Mouse (Mus musculus): ENCODE measurements around the gene Rprd1b. TPM values are rescaled to one million over a fixed set of nuclear protein-coding genes. Genes with fewer than 3 reads are reported as not detected.

Rprd1b gene
- polyA plus RNA-seq, 1 experiment from 2014 or later, result 43.4 TPM

DNA sequence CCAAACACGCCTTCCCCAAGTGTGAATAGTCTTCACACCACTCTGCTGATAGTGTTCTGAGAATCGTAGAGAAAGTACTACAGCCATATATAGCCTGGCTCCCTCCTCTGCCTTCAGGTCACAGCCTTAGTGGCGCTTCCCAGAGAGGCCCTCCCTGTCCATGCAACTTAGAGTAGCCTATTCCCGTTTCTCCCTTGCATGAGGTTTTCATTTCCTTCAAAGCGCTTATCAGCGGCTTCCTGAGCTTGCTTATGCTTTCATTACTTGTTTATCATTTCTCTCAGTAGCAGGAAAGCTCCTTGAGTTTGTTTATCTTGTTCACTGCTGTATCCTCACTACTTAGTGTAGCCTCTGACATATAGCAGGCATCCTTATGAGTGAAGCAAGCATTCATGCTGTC, 23.7 kb upstream of the Rprd1b start:
- Histone ChIP-seq H3K4me1 (no peaks in the 10 kb centered on the region), H3K36me3 (peaks cover 49% of the 10 kb centered on the region)
- 78% methylated on average over 6 of the region's 6 CpGs for WGBS

DNA sequence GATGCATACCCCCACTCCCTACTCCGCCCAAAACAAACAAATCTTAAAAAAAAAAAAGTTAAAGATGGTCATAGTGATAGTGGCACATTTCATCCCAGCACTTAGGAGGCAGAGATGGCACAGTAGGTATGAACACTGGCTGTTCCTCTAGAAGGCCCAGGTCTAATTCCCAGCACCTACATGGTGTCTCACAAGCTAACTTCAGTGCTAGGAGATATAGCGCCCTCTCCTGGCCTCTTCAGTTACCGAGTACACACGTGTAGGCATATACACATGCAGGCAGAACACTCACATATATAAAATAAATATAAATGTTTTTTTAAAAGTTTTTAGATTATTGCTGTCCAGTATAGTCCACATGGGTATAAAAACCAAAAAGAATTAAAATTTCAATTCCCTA, 22.7 kb upstream of the Rprd1b start:
- ATAC-seq (ENCODE audit: insufficient number of reproducible peaks, low FRiP score, low TSS enrichment, low read depth), result no peak
- Histone ChIP-seq H3K27me3 (no peaks in the 10 kb centered on the region), H3K9me3 (replicated peaks) (no peaks in the 10 kb centered on the region), H3K4me1 (no peaks in the 10 kb centered on the region), H3K36me3 (peaks cover 46% of the 10 kb centered on the region), H3K4me2 (replicated peaks) (no peak overlapping the region), H3K9ac (no peak overlapping the region), H3K27ac (replicated peaks) (no peak overlapping the region), H3K4me3 (replicated peaks) (no peak overlapping the region)
- 93% methylated on average over 4 of the region's 4 CpGs for WGBS

More for the DNA sequence above, 23.7 kb upstream of the Rprd1b start:
- H3K27me3 ChIP-seq, result no peaks in the 10 kb centered on the region
- H3K27ac ChIP-seq (replicated peaks), result no peak overlapping the region
- H3K4me3 ChIP-seq (replicated peaks), result no peak overlapping the region
- no peak overlapping the region for H3K9ac ChIP-seq
- no peak for ATAC-seq (ENCODE audit: insufficient number of reproducible peaks, low FRiP score, low TSS enrichment, low read depth)
- H3K4me2 ChIP-seq (replicated peaks), result no peak overlapping the region
- H3K9me3 ChIP-seq (replicated peaks), result no peaks in the 10 kb centered on the region

DNA sequence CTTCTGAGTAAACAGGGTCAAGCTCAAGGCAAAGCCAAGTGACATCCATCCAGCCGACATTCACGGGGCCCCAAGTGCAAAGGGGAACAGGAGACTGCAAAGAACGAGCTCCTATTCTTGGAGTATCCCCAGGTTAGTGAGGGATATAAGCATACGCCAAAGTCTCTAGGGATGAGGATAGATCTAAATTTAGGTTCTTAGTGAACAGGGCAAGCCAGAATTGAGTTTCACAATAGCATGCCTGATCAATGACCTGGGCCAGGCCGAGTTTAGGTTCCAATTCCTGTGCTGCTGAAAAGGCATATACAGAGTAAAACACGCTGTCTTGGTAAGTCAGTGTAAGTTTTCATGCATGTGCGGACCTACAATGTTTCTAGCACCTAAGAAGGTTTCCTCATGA, 18.9 kb upstream of the Rprd1b start:
- Histone ChIP-seq H3K27ac (replicated peaks) (no peak overlapping the region), H3K4me1 (no peaks in the 10 kb centered on the region), H3K9me3 (replicated peaks) (no peaks in the 10 kb centered on the region), H3K27me3 (no peaks in the 10 kb centered on the region), H3K4me2 (replicated peaks) (no peak overlapping the region), H3K4me3 (replicated peaks) (no peak overlapping the region), H3K36me3 (peaks cover 42% of the 10 kb centered on the region), H3K9ac (no peak overlapping the region)
- no peak for ATAC-seq (ENCODE audit: insufficient number of reproducible peaks, low FRiP score, low TSS enrichment, low read depth)
- 85% methylated on average over 7 of the region's 7 CpGs for WGBS

DNA sequence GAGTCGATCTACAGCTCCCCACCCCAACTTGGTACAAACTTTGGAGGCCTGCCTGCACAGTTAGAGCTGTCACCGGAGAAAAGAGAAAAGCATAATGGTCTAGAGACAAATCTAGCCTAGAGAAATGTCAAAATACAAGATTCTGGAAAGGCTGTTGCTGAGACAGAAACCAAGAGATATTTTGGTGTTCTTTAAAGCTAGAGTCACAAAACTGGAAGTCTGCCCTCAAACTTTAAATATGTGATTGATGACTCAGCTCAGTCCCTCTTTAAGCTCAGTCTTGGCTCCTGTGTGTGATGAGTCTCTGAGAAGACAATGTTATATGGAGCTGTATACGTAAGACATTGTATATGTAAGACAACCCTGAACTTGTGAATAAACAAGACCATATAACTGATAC, 15.7 kb upstream of the Rprd1b start:
- Histone ChIP-seq H3K27ac (replicated peaks) (no peak overlapping the region), H3K4me3 (replicated peaks) (no peak overlapping the region), H3K36me3 (peaks cover 17% of the 10 kb centered on the region), H3K27me3 (no peaks in the 10 kb centered on the region), H3K9ac (no peak overlapping the region), H3K9me3 (replicated peaks) (no peaks in the 10 kb centered on the region), H3K4me2 (replicated peaks) (no peak overlapping the region), H3K4me1 (no peaks in the 10 kb centered on the region)
- no peak for ATAC-seq (ENCODE audit: insufficient number of reproducible peaks, low FRiP score, low TSS enrichment, low read depth)
- WGBS, result 90% methylated on average over 3 of the region's 3 CpGs

DNA sequence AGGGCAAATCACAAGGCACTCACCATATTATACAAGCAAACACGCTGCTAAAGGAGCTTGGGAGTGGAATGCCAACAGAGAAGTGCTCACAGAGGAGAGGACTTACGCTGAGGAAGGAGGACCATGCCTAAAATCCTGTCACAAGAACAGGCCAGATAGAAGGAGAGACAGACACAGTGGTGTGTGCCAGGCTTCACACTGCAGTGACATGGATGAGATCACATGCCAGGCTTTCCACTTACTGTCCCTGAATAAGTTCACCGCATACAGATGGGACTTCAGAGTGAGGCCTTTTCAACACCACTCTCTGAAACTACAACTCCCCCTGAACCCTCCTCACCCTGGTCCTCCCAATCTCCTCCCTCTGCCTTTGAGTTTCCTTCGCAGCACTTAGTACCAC, 11.0 kb upstream of the Rprd1b start:
- Histone ChIP-seq H3K4me2 (replicated peaks) (no peak overlapping the region), H3K4me1 (no peaks in the 10 kb centered on the region), H3K27ac (replicated peaks) (no peak overlapping the region), H3K27me3 (no peaks in the 10 kb centered on the region), H3K9ac (no peak overlapping the region), H3K9me3 (replicated peaks) (no peaks in the 10 kb centered on the region), H3K4me3 (replicated peaks) (no peak overlapping the region), H3K36me3 (0 out of 2 replicates have a peak, but pooled peaks cover 2% of the 10 kb centered on the region)
- ATAC-seq (ENCODE audit: insufficient number of reproducible peaks, low FRiP score, low TSS enrichment, low read depth), result no peak
- WGBS, result 95% methylated on average over 4 of the region's 4 CpGs

DNA sequence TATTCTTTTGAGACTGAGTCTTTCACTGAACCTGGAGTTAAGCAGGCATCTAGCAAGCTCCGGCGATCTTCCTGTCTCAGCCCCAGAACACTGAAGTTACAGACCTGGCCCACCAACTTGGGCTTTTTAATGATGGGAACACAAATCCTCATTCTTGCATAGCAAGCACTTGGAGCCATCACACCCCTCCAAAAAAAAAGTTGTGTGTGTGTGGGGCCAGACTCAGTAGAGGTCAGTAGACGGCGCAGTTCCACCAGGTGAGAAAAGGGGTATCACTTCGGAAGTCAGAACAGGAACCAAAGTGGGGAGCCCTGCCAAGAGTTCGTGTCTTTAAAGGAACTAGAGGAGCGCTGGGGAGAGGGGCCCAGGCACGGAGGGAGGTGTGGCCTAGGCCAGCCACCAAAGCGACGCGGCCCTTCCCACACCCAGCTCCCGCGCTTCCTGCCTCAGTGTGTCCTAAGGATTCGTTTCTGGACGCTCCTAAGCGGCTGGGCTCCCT, 393 bp upstream of the Rprd1b start:
- Histone ChIP-seq H3K9me3 (replicated peaks) (no peaks in the 10 kb centered on the region), H3K27ac (replicated peaks) (peak overlapping the region; percentile 97), H3K4me1 (peaks cover 35% of the 10 kb centered on the region), H3K36me3 (no peaks in the 10 kb centered on the region), H3K9ac (peak overlapping the region; percentile 93), H3K4me2 (replicated peaks) (peak overlapping the region; percentile 73), H3K27me3 (no peaks in the 10 kb centered on the region), H3K4me3 (replicated peaks) (peak overlapping the region; percentile 96)
- ATAC-seq (ENCODE audit: insufficient number of reproducible peaks, low FRiP score, low TSS enrichment, low read depth), result no peak
- 2% methylated on average over 16 of the region's 16 CpGs for WGBS

DNA sequence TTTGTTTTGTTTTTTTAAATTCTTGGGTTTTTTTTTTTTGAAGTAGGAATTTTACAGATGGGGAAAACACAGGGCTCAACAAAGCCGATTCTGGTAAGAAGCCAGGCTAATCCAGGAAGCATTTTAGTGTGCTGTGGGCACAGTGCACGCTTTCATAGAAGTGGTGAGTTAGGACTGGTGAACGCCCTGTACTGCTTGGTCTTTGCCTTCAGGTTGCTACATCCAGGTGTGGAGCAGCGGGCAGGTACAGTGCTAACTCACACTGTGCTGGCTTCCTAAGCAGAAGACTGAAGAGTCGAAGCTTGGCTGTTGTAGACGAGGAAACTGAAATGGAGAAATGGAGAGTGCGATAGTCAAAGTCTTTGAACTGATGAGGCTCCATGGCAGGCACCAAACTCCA, 1.7 kb downstream of the Rprd1b start:
- WGBS, result 73% methylated on average over 7 of the region's 7 CpGs
- Histone ChIP-seq H3K4me2 (replicated peaks) (peak overlapping the region; percentile 73), H3K27me3 (no peaks in the 10 kb centered on the region), H3K4me3 (replicated peaks) (peak overlapping the region; percentile 96), H3K9me3 (replicated peaks) (no peaks in the 10 kb centered on the region), H3K27ac (replicated peaks) (no peak overlapping the region), H3K4me1 (peaks cover 35% of the 10 kb centered on the region), H3K36me3 (no peaks in the 10 kb centered on the region; the same call in 1 of the 2 replicates), H3K9ac (peak overlapping the region; percentile 93; the same call in 1 of the 2 replicates)
- ATAC-seq (ENCODE audit: insufficient number of reproducible peaks, low FRiP score, low TSS enrichment, low read depth), result no peak

DNA sequence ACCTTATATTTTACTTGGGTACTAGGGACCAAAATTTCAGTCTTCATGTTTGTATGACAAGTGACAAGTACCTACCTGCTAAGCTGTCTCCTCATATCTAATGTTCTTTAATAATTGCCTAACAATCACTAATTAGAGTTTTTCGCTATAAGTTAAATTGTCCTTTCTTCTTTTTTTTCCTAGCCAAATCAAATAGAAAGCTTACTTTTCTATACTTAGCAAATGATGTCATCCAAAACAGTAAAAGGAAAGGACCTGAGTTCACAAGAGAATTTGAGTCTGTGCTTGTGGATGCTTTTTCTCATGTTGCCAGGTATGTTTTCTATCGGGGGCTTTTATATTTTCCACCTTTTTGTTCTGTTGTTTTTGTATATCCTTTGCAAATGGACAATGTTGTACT, 7.5 kb downstream of the Rprd1b start:
- H3K27ac ChIP-seq (replicated peaks), result no peak overlapping the region
- no peak overlapping the region for H3K4me2 ChIP-seq (replicated peaks)
- no peak overlapping the region for H3K9ac ChIP-seq
- H3K4me1 ChIP-seq, result peaks cover 9% of the 10 kb centered on the region
- no peaks in the 10 kb centered on the region for H3K9me3 ChIP-seq (replicated peaks)
- H3K36me3 ChIP-seq, result peaks cover 12% of the 10 kb centered on the region
- H3K27me3 ChIP-seq, result no peaks in the 10 kb centered on the region
- H3K4me3 ChIP-seq (replicated peaks), result no peak overlapping the region
- ATAC-seq (ENCODE audit: insufficient number of reproducible peaks, low FRiP score, low TSS enrichment, low read depth), result no peak
- 87% methylated on average over 2 of the region's 2 CpGs for WGBS

DNA sequence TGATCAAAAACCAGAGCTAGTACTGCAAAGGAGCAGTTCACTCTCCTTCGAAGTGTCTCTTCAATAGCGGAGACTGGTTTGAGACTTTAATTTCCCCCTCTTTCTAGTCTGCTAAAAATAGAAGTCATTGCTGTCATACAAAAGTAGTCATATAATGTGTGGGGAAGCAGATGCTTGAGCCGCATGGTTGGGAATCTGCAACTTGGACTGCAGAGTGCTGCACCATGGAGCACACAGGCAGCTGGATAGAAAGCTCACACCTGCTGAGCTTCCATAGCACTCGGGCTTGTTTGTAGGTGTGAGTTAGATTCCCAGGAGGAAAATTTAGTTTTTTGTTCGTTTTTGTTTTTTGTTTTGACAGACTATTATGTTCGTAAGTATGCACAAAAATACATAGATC, 8.1 kb downstream of the Rprd1b start:
- Histone ChIP-seq H3K27ac (replicated peaks) (no peak overlapping the region), H3K4me1 (peaks cover 3% of the 10 kb centered on the region; the same call in 1 of the 2 replicates), H3K36me3 (peaks cover 15% of the 10 kb centered on the region), H3K27me3 (no peaks in the 10 kb centered on the region), H3K9ac (no peak overlapping the region), H3K9me3 (replicated peaks) (no peaks in the 10 kb centered on the region), H3K4me2 (replicated peaks) (no peak overlapping the region), H3K4me3 (replicated peaks) (no peak overlapping the region)
- WGBS, result 72% methylated on average over 6 of the region's 6 CpGs
- no peak for ATAC-seq (ENCODE audit: insufficient number of reproducible peaks, low FRiP score, low TSS enrichment, low read depth)

DNA sequence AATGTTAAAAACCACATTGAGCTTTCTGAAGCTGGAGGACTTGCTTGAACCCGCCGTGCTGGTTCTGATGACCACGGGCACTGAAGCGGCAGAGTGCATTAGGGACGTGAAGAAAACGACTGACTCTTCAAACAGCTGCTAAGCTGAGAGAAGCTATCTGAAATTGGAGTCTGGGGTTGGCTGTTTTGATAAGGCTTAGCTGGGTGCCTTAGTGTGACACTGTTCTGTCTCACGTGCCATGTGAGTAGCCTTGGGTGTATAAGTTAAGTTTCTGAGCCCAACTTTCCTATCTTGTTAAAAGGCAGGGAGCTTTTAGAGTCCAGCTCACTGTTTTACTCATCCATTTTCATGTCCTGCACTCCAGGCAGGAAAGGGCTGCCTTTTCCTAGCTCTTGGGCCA, 8.7 kb downstream of the Rprd1b start:
- Histone ChIP-seq H3K4me2 (replicated peaks) (no peak overlapping the region), H3K9me3 (replicated peaks) (no peaks in the 10 kb centered on the region), H3K36me3 (peaks cover 20% of the 10 kb centered on the region), H3K4me3 (replicated peaks) (no peak overlapping the region), H3K27ac (replicated peaks) (no peak overlapping the region), H3K4me1 (no peaks in the 10 kb centered on the region), H3K27me3 (no peaks in the 10 kb centered on the region), H3K9ac (no peak overlapping the region)
- no peak for ATAC-seq (ENCODE audit: insufficient number of reproducible peaks, low FRiP score, low TSS enrichment, low read depth)
- 77% methylated on average over 7 of the region's 7 CpGs for WGBS

DNA sequence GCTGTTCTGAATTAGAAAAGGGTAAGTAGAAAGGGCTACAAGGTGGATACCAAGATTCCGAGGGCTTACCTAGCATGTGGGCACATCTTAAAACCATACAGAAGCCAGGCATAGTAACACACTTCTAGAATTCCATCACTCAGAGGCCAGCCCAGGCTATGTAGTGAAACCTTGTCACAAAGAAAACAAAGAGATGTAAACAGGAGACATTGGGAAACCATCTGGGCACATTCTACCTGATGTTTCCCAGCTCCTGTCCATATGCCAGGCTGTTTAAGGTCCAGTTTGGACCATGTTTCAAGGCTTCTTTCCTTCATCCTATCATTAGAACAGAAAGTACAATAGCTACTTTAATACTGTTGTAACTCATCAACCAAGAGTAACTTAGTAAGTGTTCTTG, 9.3 kb downstream of the Rprd1b start:
- no peak overlapping the region for H3K9ac ChIP-seq
- peaks cover 23% of the 10 kb centered on the region for H3K36me3 ChIP-seq
- no peaks in the 10 kb centered on the region for H3K9me3 ChIP-seq (replicated peaks)
- no peak for ATAC-seq (ENCODE audit: insufficient number of reproducible peaks, low FRiP score, low TSS enrichment, low read depth)
- H3K27me3 ChIP-seq, result no peaks in the 10 kb centered on the region
- no peaks in the 10 kb centered on the region for H3K4me1 ChIP-seq
- no peak overlapping the region for H3K27ac ChIP-seq (replicated peaks)
- WGBS, result 91% methylated on average over 1 of the region's 1 CpGs
- no peak overlapping the region for H3K4me3 ChIP-seq (replicated peaks)
- no peak overlapping the region for H3K4me2 ChIP-seq (replicated peaks)

DNA sequence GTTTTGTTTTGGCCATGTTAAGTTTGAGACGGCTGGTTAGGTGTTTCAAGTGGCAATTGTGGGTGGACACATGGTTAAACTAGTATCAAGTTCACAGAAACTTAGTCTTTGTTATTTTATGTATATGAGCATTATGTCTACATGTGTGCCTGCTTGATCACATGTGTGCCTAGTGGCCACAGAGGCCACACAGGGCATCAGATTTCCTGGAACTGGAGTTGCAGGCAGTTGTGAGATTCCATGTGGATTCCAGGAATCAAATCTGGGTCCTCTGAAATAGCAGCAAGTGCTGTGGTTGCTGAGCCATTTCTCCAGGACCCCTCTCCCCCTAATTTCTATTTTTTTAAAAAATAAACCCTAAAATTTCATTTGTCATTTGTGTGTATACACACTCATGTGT, 11.4 kb downstream of the Rprd1b start:
- Histone ChIP-seq H3K4me1 (no peaks in the 10 kb centered on the region), H3K27ac (replicated peaks) (no peak overlapping the region), H3K27me3 (no peaks in the 10 kb centered on the region), H3K4me2 (replicated peaks) (no peak overlapping the region), H3K36me3 (peaks cover 36% of the 10 kb centered on the region), H3K9me3 (replicated peaks) (no peaks in the 10 kb centered on the region), H3K4me3 (replicated peaks) (no peak overlapping the region), H3K9ac (no peak overlapping the region)
- 69% methylated on average over 1 of the region's 1 CpGs for WGBS
- ATAC-seq (ENCODE audit: insufficient number of reproducible peaks, low FRiP score, low TSS enrichment, low read depth), result no peak
